Mouse (Mus musculus) heart, postnatal 0 days (tissue): ENCODE data around the gene Lrpap1. TPM values are rescaled to one million over a fixed set of nuclear protein-coding genes. Genes with fewer than 3 reads are reported as not detected.

ENCODE experiments used
- ATAC-seq: fragments of 200-750 bp; cut with Nextera tagmentation; 2 replicates; pipeline ENCODE4 v1.8.0; 2017; ENCODE audit warnings: low read depth, moderate number of reproducible peaks, moderate library complexity; ENCODE audit not compliant: insufficient read depth
- DNase-seq: peaks from one replicate; pipeline ENCODE4 v3.0.0-alpha.2; 2016; ENCODE audit warnings: low spot score
- H3K27ac ChIP-seq: fragments of 300-500 bp; sonication (generic); 2 replicates; pipeline ENCODE4 v1.5.1; 2014; ENCODE audit warnings: low read depth, mild to moderate bottlenecking
- H3K27me3 ChIP-seq: fragments of 300-500 bp; sonication (generic); 2 replicates; pipeline ENCODE4 v1.6.1; 2014; ENCODE audit warnings: low read length, mixed read lengths; ENCODE audit not compliant: control insufficient read depth, insufficient read depth
- H3K36me3 ChIP-seq: fragments of 300-500 bp; sonication (generic); replicated peaks from 2 replicates; pipeline ENCODE4 v1.6.1; 2014; ENCODE audit warnings: low read length, mixed read lengths; ENCODE audit not compliant: control insufficient read depth, insufficient read depth
- H3K4me1 ChIP-seq: fragments of 300-500 bp; sonication (generic); 2 replicates; pipeline ENCODE4 v1.6.1; 2014; ENCODE audit warnings: antibody characterized with exemption; ENCODE audit not compliant: control insufficient read depth, insufficient read depth
- H3K4me2 ChIP-seq: fragments of 300-500 bp; sonication (generic); 2 replicates; pipeline ENCODE4 v1.6.1; 2014; ENCODE audit warnings: low read depth, mild to moderate bottlenecking, low read length, moderate library complexity
- H3K4me3 ChIP-seq: fragments of 300-500 bp; sonication (generic); 2 replicates; pipeline ENCODE4 v1.5.1; 2014; ENCODE audit warnings: low read depth, low read length
- H3K9ac ChIP-seq: fragments of 300-500 bp; sonication (generic); replicated peaks from 2 replicates; pipeline ENCODE4 v1.6.1; 2014; ENCODE audit warnings: low read depth, low read length, mixed read lengths
- H3K9me3 ChIP-seq: fragments of 300-500 bp; sonication (generic); replicated peaks from 2 replicates; pipeline ENCODE4 v1.6.1; 2016; ENCODE audit warnings: low read length; ENCODE audit not compliant: control insufficient read depth
- CTCF ChIP-seq: IDR thresholded peaks from 2 replicates; pipeline ENCODE4 v1.5.1; 2016; ENCODE audit warnings: antibody characterized with exemption, control low read depth, low read depth
- EP300 ChIP-seq: IDR thresholded peaks from 2 replicates; pipeline ENCODE4 v1.6.1; 2016; ENCODE audit warnings: antibody characterized with exemption, low read depth
- WGBS: fragments of 180-500 bp; shearing (Covaris S2); extraction: QIAGEN DNeasy Blood & Tissue Kit; methylation state at CpG from one replicate; pipeline ENCODE4 v1.1.7; 2014; 5-methylcytosine and 5-hydroxymethylcytosine counted together
- polyA plus RNA-seq: library from polyadenylated mRNA; unstranded; fragments of >200 nt; fragmentation: Nextera tagmentation; extraction: Ambion mirVana; gene quantifications from 2 replicates; pipeline ENCODE4 v1.2.1, GENCODE M21; 2015
- total RNA-seq: library from RNA; depleted of rRNA; stranded (reverse); fragments of >200 nt; gene quantifications from 2 replicates; pipeline ENCODE4 v1.2.3, GENCODE M21; 2014; ENCODE audit warnings: low replicate concordance

The Lrpap1 gene
- total and polyA plus RNA-seq, 2 experiments from 2014 or later: 43.7 to 85.8 TPM

GRCm38 (mm10) chr5:35132278-35132980 lies 26.9 kb upstream of the Lrpap1 start:
- TF ChIP-seq CTCF: no peak
- no peak for ATAC-seq
- no peak overlapping the region for H3K4me2 ChIP-seq
- no peak overlapping the region for H3K4me3 ChIP-seq
- H3K36me3 ChIP-seq: no peaks in the 10 kb centered on the region
- no peaks in the 10 kb centered on the region for H3K9me3 ChIP-seq
- H3K27ac ChIP-seq: no peak overlapping the region
- H3K9ac ChIP-seq: no peak overlapping the region
- no peak for DNase-seq
- WGBS: 87% methylated on average over 9 of the region's 9 CpGs
- H3K27me3 ChIP-seq: no peaks in the 10 kb centered on the region
- no peaks in the 10 kb centered on the region for H3K4me1 ChIP-seq

GRCm38 (mm10) chr5:35131773-35132172 lies 26.2 kb upstream of the Lrpap1 start:
- Histone ChIP-seq H3K36me3 (no peaks in the 10 kb centered on the region), H3K27ac (no peak overlapping the region), H3K9me3 (no peaks in the 10 kb centered on the region), H3K4me3 (no peak overlapping the region), H3K4me2 (no peak overlapping the region), H3K9ac (no peak overlapping the region), H3K4me1 (no peaks in the 10 kb centered on the region), H3K27me3 (no peaks in the 10 kb centered on the region)
- 10% methylated on average over 7 of the region's 7 CpGs for WGBS
- TF ChIP-seq CTCF: peak; percentile 82
- TF ChIP-seq EP300: no peak
- ATAC-seq (peak; percentile 79), DNase-seq (peak; percentile 81)

- DNase-seq (no peak), ATAC-seq (no peak)
- Histone ChIP-seq H3K27me3 (no peaks in the 10 kb centered on the region), H3K27ac (no peak overlapping the region), H3K36me3 (no peaks in the 10 kb centered on the region), H3K9me3 (no peaks in the 10 kb centered on the region), H3K4me1 (no peaks in the 10 kb centered on the region), H3K4me2 (no peak overlapping the region), H3K9ac (no peak overlapping the region), H3K4me3 (no peak overlapping the region)
- 5% methylated on average over 1 of the region's 1 CpGs for WGBS
- TF ChIP-seq EP300 (no peak), CTCF (peak; percentile 24)
Measured at GRCm38 (mm10) chr5:35131237-35131636, 25.7 kb upstream of the Lrpap1 start.

- Histone ChIP-seq H3K9ac (no peak overlapping the region), H3K36me3 (no peaks in the 10 kb centered on the region), H3K9me3 (no peaks in the 10 kb centered on the region), H3K4me2 (no peak overlapping the region), H3K4me1 (no peaks in the 10 kb centered on the region), H3K4me3 (no peak overlapping the region), H3K27me3 (no peaks in the 10 kb centered on the region), H3K27ac (no peak overlapping the region)
- DNase-seq (no peak), ATAC-seq (no peak)
- no peak for TF ChIP-seq CTCF
- no peak for TF ChIP-seq EP300
- 88% methylated on average over 7 of the region's 7 CpGs for WGBS
Measured at GRCm38 (mm10) chr5:35129767-35130191, 24.2 kb upstream of the Lrpap1 start.

- 81% methylated on average over 16 of the region's 16 CpGs for WGBS
- no peak for ATAC-seq
- H3K4me1 ChIP-seq: no peaks in the 10 kb centered on the region
- H3K36me3 ChIP-seq: no peaks in the 10 kb centered on the region
- no peak overlapping the region for H3K27ac ChIP-seq
- H3K27me3 ChIP-seq: no peaks in the 10 kb centered on the region
- H3K9me3 ChIP-seq: no peaks in the 10 kb centered on the region
- H3K4me3 ChIP-seq: no peak overlapping the region
- no peak for TF ChIP-seq CTCF
- TF ChIP-seq EP300: no peak
- no peak overlapping the region for H3K4me2 ChIP-seq
- no peak overlapping the region for H3K9ac ChIP-seq
- no peak for DNase-seq
Measured at GRCm38 (mm10) chr5:35129208-35129607, 23.6 kb upstream of the Lrpap1 start.

GRCm38 (mm10) chr5:35120024-35120423 lies 14.5 kb upstream of the Lrpap1 start:
- H3K4me3 ChIP-seq: no peak overlapping the region
- H3K9me3 ChIP-seq: no peaks in the 10 kb centered on the region
- DNase-seq: no peak
- H3K4me1 ChIP-seq: peaks cover 7% of the 10 kb centered on the region
- H3K36me3 ChIP-seq: no peaks in the 10 kb centered on the region
- H3K9ac ChIP-seq: no peak overlapping the region
- H3K4me2 ChIP-seq: no peak overlapping the region
- no peak for ATAC-seq
- WGBS: 77% methylated on average over 8 of the region's 8 CpGs
- no peak for TF ChIP-seq CTCF
- TF ChIP-seq EP300: no peak
- H3K27me3 ChIP-seq: no peaks in the 10 kb centered on the region
- H3K27ac ChIP-seq: no peak overlapping the region
